Mouse (Mus musculus): ENCODE results near the gene Rcn1.
A peak's percentile ranks its signal among the peaks of the same experiment; 100 is the strongest.

The Rcn1 gene

DNA sequence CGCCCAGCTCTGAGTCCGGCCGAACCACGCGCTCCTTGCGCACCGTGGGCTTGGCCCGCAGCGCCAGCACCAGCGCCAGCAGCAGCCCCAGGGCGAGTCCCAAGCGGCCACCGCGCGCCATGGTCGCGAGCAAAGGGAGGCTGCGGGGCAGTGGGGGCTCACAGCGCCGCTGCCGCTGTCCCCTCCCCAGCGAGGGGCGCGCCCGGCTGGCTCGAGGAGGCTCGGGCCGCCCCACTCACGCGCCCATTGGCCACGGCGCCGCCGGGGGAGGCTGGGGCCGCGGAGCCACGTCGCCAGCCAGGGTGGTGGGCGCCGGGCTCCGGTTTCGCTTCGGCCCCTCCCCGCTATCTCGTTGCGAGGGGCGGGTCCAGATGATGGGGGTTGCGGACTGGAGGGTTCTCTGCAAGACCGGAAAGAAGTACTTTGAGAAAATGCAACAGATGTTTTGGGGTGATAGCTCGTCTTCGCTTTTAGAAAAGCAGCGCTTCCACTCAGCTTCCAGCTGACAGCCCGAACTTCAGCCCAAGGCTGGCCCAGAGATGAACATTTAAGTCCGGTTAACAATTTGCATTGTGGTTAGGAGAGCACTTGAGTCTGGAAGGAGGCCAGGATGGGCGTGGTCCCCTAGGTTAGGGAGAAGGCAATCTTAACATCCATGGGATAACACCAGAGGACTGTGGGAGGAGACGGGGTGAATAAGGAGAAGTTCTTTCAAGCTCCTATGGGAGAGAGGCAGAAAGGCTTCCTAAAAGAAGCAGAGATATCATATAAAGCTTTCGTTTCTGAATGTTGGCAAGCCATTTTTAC is at the start of gene Rcn1:
TSS of gene Rcn1 (minus strand) at position 235 of the 807 bp plus-strand sequence.
- DNase-seq (ENCODE audit: low spot score in 2 of 2), result peak; percentile 88 to 90

DNA sequence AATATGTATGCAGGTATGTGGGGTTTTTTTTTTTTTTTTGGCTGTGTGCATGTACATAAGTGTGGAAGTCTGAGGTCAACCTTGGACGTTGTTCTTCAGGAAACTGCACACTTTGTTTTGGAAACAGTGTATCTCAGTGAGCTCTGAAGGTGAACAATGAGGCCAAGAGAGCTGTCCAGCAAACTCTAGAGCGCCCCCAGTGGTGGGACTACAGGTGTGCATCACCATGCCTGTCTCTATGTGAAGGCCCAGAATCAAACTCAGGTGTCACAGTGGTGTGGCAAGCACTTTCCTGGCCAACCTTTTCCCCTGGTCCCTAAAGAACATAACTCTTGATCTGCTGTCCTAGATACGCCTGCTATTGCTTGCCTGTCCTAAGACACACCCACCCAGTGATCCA is 45.0 kb upstream of the Rcn1 start:
- no peak for DNase-seq (ENCODE audit: low spot score in 2 of 2)

DNA sequence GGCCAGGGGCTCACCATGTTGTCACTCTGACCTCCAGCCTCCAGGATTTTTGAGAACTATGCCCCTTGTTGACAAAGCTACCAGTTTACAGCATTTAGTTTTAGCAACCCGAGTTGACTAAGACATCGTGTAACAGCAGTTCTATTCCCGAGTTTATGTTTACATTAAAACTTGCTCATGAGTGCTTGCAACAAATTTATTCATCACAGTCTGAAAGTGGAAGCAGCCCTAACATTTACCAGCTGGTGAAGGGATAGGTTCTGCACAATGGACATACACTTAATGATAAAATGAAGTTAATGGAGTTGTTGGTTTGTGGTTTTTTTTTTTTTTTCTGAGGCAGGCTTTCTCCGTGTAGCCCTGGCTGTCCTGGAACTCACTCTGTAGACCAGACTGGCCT is 39.9 kb upstream of the Rcn1 start:
- DNase-seq (ENCODE audit: low spot score in 2 of 2), result no peak

DNA sequence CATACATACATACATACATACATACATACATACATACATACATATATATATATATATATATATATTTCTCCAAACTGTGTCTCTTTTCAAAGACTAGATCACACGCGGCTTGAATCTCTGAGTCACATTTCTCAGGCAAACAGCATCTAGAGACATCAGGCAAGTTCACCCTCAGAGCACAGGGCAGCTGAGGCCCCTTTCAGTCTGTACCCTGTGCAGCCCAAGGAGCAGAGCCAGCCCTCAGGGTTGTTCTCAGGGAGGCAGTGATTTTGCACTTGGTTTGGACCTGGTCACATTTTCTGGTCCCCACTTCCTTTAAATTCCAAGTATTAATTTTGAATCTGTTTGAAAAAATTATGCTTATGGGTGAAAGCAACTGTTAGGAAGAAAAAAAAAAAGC is 39.4 kb upstream of the Rcn1 start:
- no peak for DNase-seq (ENCODE audit: low spot score in 2 of 2)

DNA sequence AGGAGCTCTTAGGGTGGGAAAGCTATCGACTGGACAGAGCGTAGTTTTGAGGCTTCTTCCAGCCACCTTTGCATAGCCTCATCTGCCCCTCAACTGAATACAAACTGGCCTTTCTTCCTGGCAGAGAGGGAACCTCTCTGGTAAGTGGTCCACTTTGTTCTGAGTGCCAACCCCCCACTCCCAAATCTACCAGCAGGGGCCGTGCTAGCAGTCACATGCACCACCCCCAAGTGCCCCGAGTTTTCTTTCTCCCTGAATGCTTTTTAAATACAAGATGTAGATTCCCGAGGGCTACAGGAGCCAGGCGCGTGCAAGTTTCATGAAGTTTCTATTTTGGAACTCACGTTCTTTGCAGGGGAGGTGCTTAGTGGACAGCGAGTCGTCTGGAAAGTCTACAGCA is 33.8 kb upstream of the Rcn1 start:
- DNase-seq (ENCODE audit: low spot score in 2 of 2), result no peak

DNA sequence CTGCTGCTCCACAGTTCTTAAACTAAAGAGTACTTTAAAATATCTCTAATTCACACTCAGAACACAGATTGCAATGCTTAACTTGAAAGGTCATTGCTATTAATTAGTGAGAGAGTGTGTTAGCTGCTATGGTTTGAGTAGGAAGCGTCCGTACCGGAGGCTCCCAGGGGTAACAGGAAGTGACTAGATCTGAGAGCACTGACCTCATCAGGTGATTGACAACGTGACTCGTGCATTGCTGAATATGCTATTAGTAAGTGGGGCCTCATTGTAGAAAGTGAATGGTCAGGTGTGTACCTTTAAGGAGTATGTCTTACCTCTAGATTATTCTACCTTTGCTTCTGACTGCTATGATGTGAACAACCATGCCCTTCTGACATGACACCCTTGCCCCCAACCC is 31.3 kb upstream of the Rcn1 start:
- DNase-seq (ENCODE audit: low spot score in 2 of 2), result no peak

DNA sequence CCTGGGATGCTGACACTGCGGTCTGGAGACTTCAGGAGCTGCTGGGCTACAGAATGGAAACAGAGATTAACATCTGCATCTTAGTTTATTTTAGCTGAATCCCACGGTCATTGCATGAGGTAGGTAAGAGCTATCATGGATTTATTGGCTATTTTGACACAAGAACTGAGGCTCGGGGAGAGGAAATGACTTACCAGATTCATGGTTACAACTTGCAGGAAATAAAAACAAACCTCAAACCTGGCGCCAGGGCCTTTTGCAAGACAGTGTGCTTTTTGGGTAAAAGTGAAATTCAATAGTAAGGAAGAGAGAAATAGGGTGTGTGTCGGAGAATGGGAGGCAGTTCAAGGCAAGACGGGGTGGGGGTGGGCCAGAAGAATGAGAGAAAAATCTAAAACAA is 30.8 kb upstream of the Rcn1 start:
- no peak for DNase-seq (ENCODE audit: low spot score in 2 of 2)

DNA sequence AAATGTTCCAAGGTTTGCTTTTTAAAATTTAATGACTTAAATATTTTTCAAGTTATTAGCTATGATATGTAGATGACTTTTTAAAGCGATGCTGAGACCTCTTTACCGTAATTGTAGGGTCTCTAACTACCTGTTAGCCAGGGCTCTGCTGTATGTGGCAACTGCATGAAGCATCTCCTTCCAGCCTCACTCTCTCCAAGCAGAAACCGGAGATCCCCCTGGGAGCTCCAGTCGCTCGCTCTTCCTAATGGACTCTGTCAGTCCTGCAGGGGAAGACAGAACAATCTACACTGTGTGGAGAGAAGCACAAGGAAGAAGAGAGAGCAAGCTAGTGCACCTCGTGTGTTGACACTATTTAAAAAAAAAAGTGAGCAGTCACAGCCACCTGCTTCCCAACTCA is 29.3 kb upstream of the Rcn1 start:
- DNase-seq (ENCODE audit: low spot score in 2 of 2), result no peak

DNA sequence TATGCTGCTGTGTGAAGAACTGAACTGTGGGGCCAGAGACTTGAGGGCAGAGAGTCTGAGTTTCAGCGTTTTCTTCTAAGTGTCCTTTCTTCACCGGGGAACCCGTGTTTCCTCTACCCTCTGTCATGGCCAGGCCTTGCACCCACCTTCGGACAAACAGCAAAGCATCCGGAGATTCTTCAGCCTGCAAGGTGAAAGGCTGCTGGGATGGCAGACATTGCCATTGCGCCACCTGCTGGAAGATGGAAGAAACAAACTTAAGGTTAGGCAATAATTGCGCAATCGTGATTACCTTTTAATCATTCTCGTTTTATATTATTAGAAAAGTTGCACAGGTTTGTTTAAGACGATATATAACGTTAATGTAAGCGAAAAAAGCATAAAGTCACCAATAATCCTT is 28.9 kb upstream of the Rcn1 start:
- peak; percentile 46 to 71 for DNase-seq (ENCODE audit: low spot score in 2 of 2)

DNA sequence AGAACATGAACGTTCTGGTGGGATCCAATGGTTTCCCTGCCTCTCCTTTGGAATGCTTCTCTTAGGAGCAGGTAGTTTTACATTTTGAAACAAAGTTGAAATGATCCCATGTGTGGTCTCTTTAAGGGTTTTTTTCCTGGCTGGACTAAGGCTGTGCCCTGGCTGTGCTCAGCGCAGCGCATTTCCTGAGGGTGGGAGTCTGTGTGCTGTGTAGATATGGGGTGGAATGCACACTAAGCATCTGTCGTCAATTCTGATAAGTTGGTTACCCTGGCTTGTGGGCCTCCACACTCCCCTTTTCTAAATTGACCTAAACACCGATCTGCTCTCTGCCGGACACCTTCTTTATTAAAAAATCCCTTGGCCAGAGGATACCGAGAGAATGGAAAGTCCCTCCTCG is 28.3 kb upstream of the Rcn1 start:
- no peak for DNase-seq (ENCODE audit: low spot score in 2 of 2)

DNA sequence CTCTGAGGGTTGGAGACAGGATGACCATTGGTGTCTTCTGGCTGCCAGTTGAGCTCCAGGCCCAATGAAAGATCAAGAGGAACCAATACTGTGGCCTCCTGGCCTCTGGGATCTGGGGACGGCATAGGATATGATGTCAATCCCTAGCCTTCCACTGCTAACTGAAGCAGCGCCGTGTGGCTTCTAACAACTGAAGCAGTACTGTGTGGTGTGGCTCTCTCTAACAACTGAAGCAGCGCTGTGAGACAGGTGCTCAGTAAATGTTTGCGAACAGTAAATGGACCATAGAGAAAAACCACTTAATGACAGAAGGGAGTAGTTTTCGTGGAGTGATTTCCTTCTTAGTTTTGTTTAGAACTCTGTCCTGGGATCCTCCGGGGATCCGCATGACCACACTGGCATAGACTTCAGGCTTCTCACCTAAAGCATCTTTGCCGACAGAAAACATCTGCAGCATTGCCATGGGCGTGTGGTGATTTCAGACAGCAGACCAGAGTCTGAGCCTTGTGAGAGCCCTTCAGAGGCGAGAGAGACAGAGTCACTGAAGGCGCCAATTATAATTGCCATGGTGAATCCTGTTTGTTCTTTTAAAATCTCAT is 19.6 kb upstream of the Rcn1 start:
- DNase-seq (ENCODE audit: low spot score in 2 of 2), result no peak

DNA sequence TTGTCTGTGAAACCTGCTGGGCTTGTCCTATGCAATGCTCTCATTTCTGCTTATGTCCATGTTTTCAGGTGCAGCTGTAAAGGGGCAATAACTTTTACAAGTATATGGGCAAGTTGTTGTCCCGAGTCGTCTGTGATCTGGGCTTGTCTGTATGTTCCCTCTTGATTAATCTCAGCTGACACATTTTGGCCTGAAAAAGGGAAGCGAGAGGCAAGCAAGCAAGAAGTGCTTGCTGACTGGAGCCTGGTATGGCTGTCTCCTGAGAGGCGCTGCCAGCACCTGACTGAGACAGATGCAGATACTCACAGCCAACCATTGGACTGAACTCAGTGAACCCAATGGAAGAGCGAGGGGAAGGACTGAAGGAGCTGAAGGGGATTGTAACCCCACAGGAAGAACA is 18.5 kb upstream of the Rcn1 start:
- DNase-seq (ENCODE audit: low spot score in 2 of 2), result no peak

DNA sequence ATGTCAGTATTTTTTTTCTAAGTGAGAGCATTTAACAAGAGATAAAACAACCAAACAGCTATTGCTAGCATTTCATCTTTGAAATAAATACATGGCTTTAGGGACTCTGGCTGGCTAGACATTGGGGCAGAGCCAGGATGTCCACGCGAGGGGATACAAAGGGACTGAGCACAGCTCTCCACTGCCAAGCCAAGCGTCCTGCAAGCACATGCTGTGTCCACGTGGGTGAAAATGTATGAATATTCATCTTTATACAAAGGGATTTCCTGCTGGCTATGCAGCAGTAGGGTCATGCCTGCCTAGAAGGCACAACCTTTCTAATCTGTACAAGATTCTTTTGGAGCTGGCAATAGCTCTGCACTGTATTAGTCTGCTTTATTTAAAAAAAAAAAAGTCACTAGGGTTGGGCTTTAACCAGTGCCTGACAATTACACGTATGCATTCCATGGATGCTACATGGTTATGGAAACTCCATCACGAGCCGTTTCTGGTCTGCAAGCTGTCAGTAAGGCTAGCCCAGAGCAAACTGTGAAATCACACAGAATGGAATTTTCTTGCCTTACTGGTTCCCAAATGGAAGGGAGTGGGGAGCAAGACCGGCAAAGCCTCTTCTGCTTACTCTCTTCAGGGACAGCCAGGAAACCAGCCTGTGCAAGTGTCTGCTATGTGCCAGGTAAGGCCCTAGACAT is 17.7 kb upstream of the Rcn1 start:
- no peak for DNase-seq (ENCODE audit: low spot score in 2 of 2)

DNA sequence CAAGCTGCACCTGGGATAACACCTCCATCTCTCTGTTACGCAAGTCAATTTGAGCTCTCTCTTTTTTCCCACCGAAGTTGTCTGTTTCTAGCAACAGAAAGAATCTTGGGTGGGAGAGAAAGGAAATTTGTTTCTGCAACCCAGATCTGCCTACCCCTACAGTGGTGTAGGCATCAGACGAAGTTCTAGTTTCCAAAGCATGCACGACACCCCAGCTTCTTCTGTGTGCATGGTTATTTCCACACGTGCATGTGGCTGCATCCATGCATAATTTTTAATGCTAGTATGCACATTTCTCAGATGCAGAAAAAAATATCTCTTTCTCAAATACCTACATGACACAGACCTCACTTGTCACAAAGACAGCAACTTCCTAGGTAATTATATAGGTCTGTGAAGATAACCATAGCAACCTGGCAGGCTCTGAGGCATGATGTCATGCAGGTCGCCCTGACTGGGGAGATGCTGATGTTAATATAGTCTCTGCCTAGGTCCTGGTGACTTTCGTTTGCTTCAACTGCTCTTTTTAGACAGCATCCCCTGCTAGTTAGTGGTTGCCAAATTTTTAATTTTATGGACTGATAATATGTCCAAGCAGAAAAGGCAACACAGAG is 17.0 kb upstream of the Rcn1 start:
- DNase-seq (ENCODE audit: low spot score in 2 of 2), result no peak

DNA sequence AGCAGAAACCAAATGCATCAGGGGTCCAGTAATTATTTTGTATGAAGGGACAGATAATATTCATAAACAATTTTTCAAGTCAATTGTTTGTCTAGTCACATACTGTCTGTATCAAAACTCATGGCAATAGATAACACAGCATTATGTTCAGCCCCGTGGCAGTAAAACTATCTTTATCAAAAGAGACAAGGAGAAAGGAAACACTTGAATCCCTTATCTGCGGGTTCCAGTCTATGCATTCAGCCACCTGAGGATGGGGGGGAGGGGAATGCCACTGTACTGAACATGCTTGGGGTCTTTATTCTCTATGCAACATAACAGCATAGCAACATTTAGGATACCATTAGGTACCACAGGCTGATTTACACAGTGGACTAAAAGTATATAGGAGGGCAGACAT is 15.2 kb upstream of the Rcn1 start:
- no peak for DNase-seq (ENCODE audit: low spot score in 2 of 2)

DNA sequence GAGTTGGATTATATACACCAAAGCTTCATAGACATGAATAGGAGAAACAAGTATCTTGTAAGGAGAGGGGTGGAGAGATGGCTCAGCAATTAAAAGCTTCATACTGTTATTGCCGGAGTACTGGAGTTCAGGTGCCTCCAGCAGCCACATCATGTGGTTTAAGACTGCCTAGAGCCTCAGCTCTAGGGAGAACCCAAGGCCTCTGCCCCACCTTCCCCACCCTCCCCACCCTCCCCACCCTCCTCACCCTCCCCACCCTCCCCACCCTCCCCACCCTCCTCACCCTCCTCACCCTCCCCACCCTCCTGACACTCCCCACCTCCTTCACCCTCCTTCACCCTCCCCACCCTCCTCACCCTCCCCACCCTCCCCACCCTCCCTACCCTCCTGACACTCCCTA is 10.1 kb upstream of the Rcn1 start:
- no peak for DNase-seq (ENCODE audit: low spot score in 2 of 2)

DNA sequence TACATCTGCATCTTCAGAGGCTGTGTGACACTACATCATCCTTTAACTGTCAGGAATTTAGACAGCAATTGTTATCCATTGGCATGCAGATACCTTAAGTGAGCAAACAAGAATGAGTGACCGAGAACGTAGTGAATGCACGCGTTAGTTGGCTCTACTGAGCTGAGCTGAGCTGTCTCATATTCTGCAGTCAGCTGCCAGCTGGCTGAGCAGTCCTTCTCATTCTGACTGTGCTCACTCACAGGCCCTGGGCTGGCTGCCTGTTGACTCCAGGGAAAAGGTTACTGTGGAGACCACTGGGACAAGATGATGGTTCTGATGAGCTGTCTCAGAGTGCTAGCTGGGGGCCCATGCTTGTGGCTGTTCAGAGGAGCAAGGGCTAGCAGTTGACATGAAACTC is 9.4 kb upstream of the Rcn1 start:
- DNase-seq (ENCODE audit: low spot score in 2 of 2), result no peak

DNA sequence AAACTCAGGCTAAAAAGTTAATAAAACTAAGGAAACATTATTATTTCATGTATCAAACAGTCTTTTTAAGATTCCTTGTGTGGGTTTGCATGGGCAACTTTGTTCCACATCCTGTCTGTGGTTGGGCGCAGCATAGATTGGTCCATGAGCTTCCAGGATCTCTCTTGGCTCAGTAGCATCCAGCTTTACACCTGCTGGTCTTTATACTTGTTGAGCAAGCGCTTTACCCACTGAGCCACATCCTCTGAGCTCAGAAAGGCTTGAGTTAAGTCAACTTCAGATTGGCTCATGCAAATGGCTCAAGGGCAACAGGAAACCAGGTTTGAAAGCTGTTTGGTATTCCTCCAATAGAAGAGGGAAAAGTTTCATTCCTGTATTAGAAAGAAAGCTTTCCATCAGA is 3.1 kb upstream of the Rcn1 start:
- no peak for DNase-seq (ENCODE audit: low spot score in 2 of 2)

DNA sequence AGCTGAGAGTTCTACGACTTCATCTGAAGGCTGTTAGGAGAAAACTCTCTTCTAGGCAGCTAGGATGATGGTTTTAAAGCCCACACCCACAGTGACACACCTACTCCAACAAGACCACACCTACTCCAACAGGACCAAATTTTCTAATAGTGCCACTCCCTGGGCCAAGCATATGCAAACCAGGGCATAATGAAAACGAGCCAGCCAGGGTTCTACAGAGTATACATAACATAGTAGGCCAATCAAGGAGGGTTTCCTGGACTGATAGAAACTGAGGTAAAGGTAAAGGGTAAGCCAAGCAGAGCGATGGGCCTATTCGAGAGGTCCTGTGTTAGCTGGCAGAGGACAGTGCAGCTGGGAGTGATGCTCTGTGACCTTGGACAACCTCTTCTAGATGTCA is 1.4 kb upstream of the Rcn1 start:
- DNase-seq (ENCODE audit: low spot score in 2 of 2), result no peak

DNA sequence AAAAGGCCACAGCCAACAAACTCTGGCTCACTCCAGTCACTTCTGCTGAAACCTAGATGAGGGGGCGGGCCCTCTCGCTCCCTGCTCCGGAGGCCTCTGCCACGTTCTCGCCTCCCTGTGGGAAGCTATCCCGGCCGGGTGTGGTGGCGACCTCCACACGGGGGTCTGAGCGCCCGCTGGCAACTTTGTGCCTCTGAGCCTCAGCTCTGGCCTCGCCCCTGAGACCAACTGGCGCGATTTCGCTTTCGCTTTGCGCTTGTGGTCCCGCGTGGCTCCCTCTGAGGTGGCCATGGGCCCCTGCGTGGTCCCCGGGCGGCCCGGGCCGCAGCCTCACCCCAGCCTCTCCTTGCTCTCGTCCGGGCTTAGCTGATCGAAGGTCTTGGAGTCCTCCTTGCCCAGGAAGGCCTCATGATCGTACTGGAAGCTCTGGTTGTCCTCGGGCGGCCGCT is 459 bp downstream of the Rcn1 start:
- DNase-seq (ENCODE audit: low spot score in 2 of 2), result no peak

DNA sequence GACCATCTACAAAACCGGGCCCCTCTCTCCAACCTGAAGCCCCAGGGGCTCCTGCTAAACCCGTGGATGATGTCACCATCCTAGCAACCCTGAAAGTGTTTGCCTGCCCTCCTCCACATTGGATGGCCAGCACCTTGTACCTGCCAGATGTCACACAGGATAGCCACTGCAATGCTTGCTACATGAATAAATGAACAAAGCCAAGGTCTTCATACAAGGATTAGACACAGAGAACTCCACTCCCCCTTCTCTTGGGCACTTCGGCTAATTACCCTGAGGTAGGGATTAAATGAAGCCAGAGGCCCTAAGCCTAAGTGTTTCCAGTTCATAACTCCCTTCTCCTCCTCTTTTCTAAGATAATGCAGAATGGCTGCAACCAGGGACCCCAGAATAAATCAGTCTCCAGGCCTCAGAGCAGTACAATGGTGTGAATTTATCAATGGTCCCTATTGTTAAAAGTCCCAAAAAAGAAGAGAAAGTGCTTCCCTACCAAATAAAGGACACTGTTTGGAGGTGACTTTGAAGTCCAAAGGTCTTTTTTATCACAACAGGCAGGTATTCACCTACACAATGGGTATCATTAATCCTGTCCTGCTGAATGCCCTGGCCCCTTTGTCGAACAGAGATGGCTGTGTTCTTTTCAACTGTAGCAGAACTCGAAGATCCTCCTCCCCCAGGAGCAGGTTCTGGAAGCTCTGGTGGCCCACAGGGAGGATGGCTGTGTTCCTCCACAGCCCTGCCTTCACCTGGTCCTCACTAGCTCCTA is 1.5 kb downstream of the Rcn1 start:
- DNase-seq (ENCODE audit: low spot score in 2 of 2), result no peak

DNA sequence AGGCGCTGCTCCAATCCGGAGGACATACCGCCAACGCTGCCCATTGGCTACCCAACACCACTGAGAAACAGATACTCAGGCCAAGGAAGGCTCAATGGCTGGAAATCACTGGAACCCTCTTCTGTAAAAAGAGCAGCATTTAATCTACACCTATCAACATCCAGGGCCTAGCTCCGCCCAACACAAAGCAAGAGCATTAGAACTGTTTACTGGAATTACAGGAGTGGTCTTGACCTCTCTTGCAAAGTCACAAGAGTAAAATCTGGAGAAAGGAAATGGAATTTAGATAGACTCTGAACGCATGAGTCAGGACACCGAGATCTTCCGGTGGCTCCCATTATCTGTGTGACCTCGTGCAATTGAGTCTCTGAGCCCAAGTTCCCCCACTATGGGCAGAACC is 3.1 kb downstream of the Rcn1 start:
- DNase-seq (ENCODE audit: low spot score in 2 of 2), result no peak

Measured in urinary bladder, postnatal 4 days (tissue).